Comparison of ENCODE assay signal across 23 mouse cellular contexts in the genomic region with DNA sequence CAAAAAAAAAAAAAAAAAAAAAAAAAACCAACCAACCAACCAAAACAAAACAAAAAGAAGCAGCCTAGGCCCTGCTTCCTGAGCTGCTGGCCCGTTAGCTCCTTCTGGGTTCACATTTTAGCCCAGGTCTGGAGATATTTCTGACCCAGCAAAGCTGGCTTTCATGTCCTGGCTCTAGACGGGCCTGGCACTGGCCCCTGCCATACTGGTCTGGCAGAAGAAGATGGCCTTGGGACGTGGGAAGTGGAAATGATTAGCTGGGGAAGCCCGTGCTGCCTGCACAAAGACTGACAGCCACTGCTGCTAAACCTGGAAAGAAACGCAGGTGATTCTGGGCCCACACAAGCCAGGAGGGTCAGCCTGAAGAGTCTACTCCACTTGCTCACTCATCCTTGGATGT. TPM values are rescaled to one million over a fixed set of nuclear protein-coding genes. Genes with fewer than 3 reads are reported as not detected.
A peak's percentile ranks its signal among the peaks of the same experiment; 100 is the strongest.
DNase-seq lines count a peak whose midpoint lies in the region; TF ChIP-seq lines count a peak whose summit lies in the region.
"Had no signal": no experiment of that assay in that cellular context is flagged by ENCODE, and none has a peak within 500 bp of the region (broad histone marks: within the 10 kb centered on the region; RNA-seq: fewer than 3 reads in every experiment).

No protein-coding gene starts in this region.

- no peak for TF ChIP-seq CTCF in gastrocnemius, adult 2 months (IDR thresholded peaks at IDR 0.05)

- no peak overlapping the region for H3K4me3 ChIP-seq in gastrocnemius, adult 2 months
- H3K4me3 ChIP-seq: embryonic facial prominence, embryonic 10.5 days; limb, embryonic 12.5 days; liver, embryonic 13.5 days; lung, embryonic 15.5 days; midbrain, embryonic 10.5 days; myocyte had no signal

- peak; percentile 68 for DNase-seq in gastrocnemius, adult 2 months
- DNase-seq in gastrocnemius, postnatal 36 days, result no peak
- peak; percentile 54 for DNase-seq in adrenal gland, postnatal 10 days
- DNase-seq in cerebellum, adult 11-12 months, result peak; percentile 67
- DNase-seq in cerebellum, postnatal 14 days, result peak; percentile 55 to 67
- no peak for DNase-seq in kidney, postnatal 10 days
- no peak for DNase-seq in testis, postnatal 10 days (ENCODE audit: low spot score)
- no peak for DNase-seq in frontal cortex, postnatal 14 days (ENCODE audit: low spot score in 2 of 2)
- DNase-seq: B cell, adult 2 months; gastrocnemius, postnatal 25 days; kidney, adult 11 months; liver, embryonic 13.5 days; spleen, adult 18-20 months; thymus, adult 18-20 months; thymus, postnatal 4 days had no signal

- H3K27ac ChIP-seq in gastrocnemius, adult 2 months, result no peak overlapping the region
- H3K27ac ChIP-seq: embryonic facial prominence, embryonic 10.5 days; hindbrain, postnatal 0 days; limb, embryonic 12.5 days; liver, embryonic 13.5 days; lung, embryonic 15.5 days; macrophage; midbrain, embryonic 10.5 days had no signal

- intact Hi-C loops in gastrocnemius, adult 2 months (cut with DNase I), result no loop called here
- intact Hi-C loops in gastrocnemius, postnatal 36 days (cut with DNase I), result no loop called here

RNA-seq across cellular contexts. Expression of a gene that starts 49.2 kb away (rescaled TPM):
- 10 to 100 TPM; 33.3 to 45.6 TPM for total RNA-seq in gastrocnemius, adult 2 months (2021)
- total RNA-seq in gastrocnemius, postnatal 36 days (2021), result 10 to 100 TPM; 46.9 to 48.8 TPM
- 100 to 1,000 TPM; 103 to 152 TPM for total RNA-seq in adrenal gland, postnatal 10 days (2021)

RNA-seq across cellular contexts. Expression of a gene that starts 50.5 kb away (rescaled TPM):
- total RNA-seq in gastrocnemius, adult 2 months (2021), result 1 to 10 TPM; 1.7 TPM
- 1 to 10 TPM in 1 of 2 experiments, under 1 TPM in 1; 0.48 to 1.5 TPM for total RNA-seq in gastrocnemius, postnatal 36 days (2021)
- 1 to 10 TPM; 2.6 to 4.1 TPM for total RNA-seq in adrenal gland, postnatal 10 days (2021)
- total RNA-seq: hematopoietic stem cell, adult 5-6 weeks had no signal

Comparison
In these comparisons a context has a peak if more than half of its experiments do, and no peak if none do; other contexts are left out.
1. DNase-seq: peak in gastrocnemius, adult 2 months (single experiment), adrenal gland, postnatal 10 days (single experiment), cerebellum, adult 11-12 months (single experiment) and cerebellum, postnatal 14 days (2 of 2); none in gastrocnemius, postnatal 36 days (0 of 2), kidney, postnatal 10 days (single experiment), testis, postnatal 10 days (single experiment) and frontal cortex, postnatal 14 days (0 of 2).